Mouse (Mus musculus) limb, embryonic 10.5 days (tissue): ENCODE data around the gene Msx2. TPM values are rescaled to one million over a fixed set of nuclear protein-coding genes. Genes with fewer than 3 reads are reported as not detected.
A peak's percentile ranks its signal among the peaks of the same experiment; 100 is the strongest.

Experiments used
- DNase-seq: peaks from one replicate; pipeline ENCODE4 v3.0.0-alpha.2; 2017; ENCODE audit warnings: low spot score
- H3K27ac ChIP-seq: fragments of 300-500 bp; sonication (generic); 2 replicates; pipeline ENCODE4 v1.5.1; 2016; ENCODE audit warnings: mild to moderate bottlenecking
- H3K27me3 ChIP-seq: fragments of 300-500 bp; sonication (generic); 2 replicates; pipeline ENCODE4 v1.6.1; 2016; ENCODE audit warnings: low read depth, mild to moderate bottlenecking; ENCODE audit not compliant: poor library complexity, severe bottlenecking
- H3K36me3 ChIP-seq: fragments of 300-500 bp; sonication (generic); 2 replicates; pipeline ENCODE4 v1.6.1; 2016; ENCODE audit warnings: mild to moderate bottlenecking, moderate library complexity
- H3K4me1 ChIP-seq: fragments of 300-500 bp; sonication (generic); 2 replicates; pipeline ENCODE4 v1.6.1; 2016
- H3K4me3 ChIP-seq: fragments of 300-500 bp; sonication (generic); 2 replicates; pipeline ENCODE4 v1.5.1; 2016; ENCODE audit warnings: mild to moderate bottlenecking, moderate library complexity
- H3K9me3 ChIP-seq: fragments of 300-500 bp; sonication (generic); replicated peaks from 2 replicates; pipeline ENCODE4 v1.6.1; 2016; ENCODE audit warnings: mild to moderate bottlenecking
- WGBS: fragments of 180-500 bp; shearing (Covaris S2); methylation state at CpG from one replicate; pipeline ENCODE4 v1.1.7; 2016; 5-methylcytosine and 5-hydroxymethylcytosine counted together
- polyA plus RNA-seq: library from polyadenylated mRNA; unstranded; fragments of >200 nt; fragmentation: Nextera tagmentation; extraction: Ambion mirVana; gene quantifications from 2 replicates; pipeline ENCODE4 v1.2.1, GENCODE M21; 2016

Msx2 gene
- polyA plus RNA-seq: 32.2 and 42.0 TPM in 2 replicates

DNA sequence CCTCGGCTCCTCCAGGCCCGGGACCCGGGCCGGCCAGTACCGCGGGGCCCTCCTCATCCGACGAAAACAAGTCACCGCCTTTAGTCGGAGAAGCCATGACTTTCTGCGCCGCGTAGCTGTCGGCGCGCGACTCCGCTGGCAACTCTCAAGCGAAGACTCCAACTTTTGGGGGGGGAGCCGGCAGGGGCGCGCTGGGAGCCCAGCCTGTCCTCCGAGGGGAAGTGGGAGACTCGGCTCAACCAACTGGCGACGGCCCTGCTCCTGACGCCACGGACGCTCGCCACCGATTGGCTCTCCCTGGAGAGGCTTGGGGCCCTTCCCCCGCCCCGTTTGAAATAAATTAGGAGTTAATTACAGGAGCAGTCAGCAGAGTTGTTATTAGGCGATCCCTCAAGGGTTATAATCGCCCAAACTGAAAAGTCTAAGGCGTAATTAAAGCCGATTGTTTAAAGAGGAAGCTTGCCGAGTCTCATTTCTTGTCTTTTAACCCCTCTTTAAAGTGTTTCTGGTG lies at the start of gene Msx2:
TSS of gene Msx2 (minus strand) at position 461 of the 511 bp plus-strand sequence.
- peaks cover 76% of the 10 kb centered on the region for H3K4me1 ChIP-seq
- H3K36me3 ChIP-seq: no peaks in the 10 kb centered on the region
- H3K4me3 ChIP-seq: peak within 1 kb of the TSS; percentile 76
- WGBS: under 1% methylated on average over 38 of the region's 38 CpGs
- H3K27me3 ChIP-seq: peaks cover 97% of the 10 kb centered on the region
- peak; percentile 91 for DNase-seq
- H3K27ac ChIP-seq: peak within 1 kb of the TSS; percentile 89
- H3K9me3 ChIP-seq: no peaks in the 10 kb centered on the region

DNA sequence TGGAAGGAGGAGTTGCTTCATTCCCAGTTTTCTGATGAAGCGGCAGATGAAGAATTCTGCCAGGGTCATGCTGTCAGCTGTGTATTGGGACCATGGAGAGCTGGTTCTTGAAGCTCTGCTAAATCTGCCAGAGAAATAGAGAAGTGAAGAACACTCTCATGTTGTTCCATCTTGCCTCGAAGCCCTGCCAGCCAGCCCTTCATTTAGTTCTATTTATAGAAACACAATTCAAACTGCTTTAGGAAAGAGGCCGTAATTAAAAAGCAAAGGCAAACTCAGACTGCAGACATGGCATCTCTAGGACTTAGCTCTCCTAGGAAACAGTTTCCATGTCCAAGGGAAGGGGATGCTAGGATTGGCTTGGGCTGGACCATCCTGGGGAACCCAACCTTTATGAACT lies 48.6 kb upstream of the Msx2 start:
- Histone ChIP-seq H3K4me3 (no peak overlapping the region), H3K36me3 (no peaks in the 10 kb centered on the region), H3K4me1 (peaks cover 35% of the 10 kb centered on the region), H3K27ac (no peak overlapping the region), H3K9me3 (no peaks in the 10 kb centered on the region), H3K27me3 (peaks cover 13% of the 10 kb centered on the region; the same call in 1 of the 2 replicates)
- no peak for DNase-seq
- 74% methylated on average over 3 of the region's 3 CpGs for WGBS

DNA sequence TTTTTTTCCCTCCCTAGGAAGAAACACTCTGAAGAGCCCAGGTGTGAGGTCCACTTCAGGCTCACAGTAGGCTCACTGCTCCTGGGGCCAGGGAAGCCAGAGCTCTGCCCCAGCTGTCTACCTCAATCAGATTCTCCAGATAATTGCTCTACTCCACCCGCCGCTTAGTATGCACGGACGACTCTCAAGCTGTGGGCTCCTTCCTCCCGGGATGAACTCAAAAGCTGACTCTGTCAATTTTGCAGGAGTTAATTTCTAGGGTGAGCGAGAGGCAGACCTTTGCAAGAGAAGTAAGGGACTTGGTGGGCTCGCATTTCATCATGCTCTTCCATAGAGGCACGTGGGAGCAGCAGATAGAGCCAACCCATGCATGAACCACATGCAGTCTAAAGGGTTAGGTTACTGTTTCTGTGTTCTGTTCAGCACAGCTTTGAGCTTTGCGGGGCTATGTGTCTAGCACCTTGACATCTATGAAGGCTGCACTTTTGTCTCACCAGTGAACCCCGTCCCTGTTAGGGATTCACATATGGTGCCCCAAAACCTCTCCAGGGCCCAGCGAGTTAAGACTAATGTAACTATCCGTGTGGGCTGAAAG lies 47.6 kb upstream of the Msx2 start:
- no peak for DNase-seq
- Histone ChIP-seq H3K27me3 (peaks cover 13% of the 10 kb centered on the region; the same call in 1 of the 2 replicates), H3K9me3 (no peaks in the 10 kb centered on the region), H3K4me1 (peaks cover 35% of the 10 kb centered on the region), H3K4me3 (no peak overlapping the region), H3K27ac (no peak overlapping the region), H3K36me3 (no peaks in the 10 kb centered on the region)
- WGBS: 52% methylated on average over 12 of the region's 12 CpGs

DNA sequence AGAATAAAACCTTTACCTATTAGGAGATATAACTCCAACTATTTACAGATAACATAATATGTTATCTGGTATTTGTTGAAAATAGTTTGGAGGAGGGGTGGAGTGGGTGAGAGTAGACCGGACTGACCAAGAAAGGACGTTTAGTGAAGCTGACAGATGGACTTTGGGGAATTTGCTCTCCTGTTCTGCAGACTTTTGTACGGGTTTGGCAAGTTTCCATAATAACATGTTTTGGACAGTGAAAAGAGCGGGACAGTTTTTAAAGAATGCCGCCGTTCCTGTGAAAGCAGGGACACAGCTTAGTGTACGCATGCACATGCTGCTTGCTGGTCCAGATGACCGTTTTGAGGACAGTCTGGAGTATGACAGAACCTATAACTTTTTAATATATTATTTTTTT lies 46.9 kb upstream of the Msx2 start:
- no peaks in the 10 kb centered on the region for H3K36me3 ChIP-seq
- H3K27me3 ChIP-seq: peaks cover 13% of the 10 kb centered on the region; the same call in 1 of the 2 replicates
- H3K27ac ChIP-seq: no peak overlapping the region
- 80% methylated on average over 8 of the region's 8 CpGs for WGBS
- no peak for DNase-seq
- H3K4me1 ChIP-seq: peaks cover 35% of the 10 kb centered on the region
- no peaks in the 10 kb centered on the region for H3K9me3 ChIP-seq
- no peak overlapping the region for H3K4me3 ChIP-seq

DNA sequence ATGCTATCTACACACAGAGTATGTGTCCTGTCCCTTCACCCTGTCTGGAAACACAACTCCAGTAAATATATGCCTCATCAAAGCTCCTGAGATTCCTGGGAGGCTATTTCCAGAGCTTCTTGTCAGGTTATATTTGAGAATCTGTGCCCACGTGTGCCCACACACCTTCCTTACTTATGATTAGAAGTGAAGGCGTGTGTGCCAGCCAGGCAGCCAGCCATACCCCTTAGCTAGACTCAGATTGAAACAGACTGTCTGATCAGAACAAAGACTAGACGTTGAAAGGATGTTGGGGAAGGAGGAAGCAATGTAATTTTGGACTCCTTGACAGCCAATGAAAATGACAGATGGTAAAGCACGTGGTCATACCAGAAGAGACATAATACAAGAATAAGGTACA lies 45.4 kb upstream of the Msx2 start:
- Histone ChIP-seq H3K36me3 (no peaks in the 10 kb centered on the region), H3K4me3 (no peak overlapping the region), H3K9me3 (no peaks in the 10 kb centered on the region), H3K4me1 (peaks cover 31% of the 10 kb centered on the region), H3K27me3 (peaks cover 13% of the 10 kb centered on the region; the same call in 1 of the 2 replicates), H3K27ac (no peak overlapping the region)
- no peak for DNase-seq
- WGBS: 71% methylated on average over 4 of the region's 4 CpGs

DNA sequence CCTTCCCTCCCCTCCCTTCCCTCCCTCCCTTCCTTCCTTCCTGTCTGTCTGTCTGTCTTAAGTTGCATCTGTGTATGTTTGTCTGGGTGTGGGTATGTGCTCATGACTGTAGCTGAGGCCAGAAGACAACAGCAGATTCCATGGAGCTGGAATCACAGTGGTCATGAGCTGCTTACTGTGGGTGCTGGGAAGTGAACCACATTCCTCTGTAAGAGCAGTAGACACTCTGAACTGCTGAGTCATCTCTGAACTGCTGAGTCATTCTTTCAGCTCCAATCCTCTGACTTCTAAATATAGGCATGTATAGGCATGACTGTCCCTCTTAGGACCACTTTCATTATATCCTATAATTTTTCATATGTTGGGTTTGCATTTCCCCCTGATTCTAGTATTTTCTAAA lies 41.7 kb upstream of the Msx2 start:
- no peaks in the 10 kb centered on the region for H3K36me3 ChIP-seq
- DNase-seq: no peak
- no peak overlapping the region for H3K4me3 ChIP-seq
- H3K27ac ChIP-seq: no peak overlapping the region
- no peaks in the 10 kb centered on the region for H3K27me3 ChIP-seq
- H3K4me1 ChIP-seq: no peaks in the 10 kb centered on the region
- no peaks in the 10 kb centered on the region; the same call in 1 of the 2 replicates for H3K9me3 ChIP-seq

DNA sequence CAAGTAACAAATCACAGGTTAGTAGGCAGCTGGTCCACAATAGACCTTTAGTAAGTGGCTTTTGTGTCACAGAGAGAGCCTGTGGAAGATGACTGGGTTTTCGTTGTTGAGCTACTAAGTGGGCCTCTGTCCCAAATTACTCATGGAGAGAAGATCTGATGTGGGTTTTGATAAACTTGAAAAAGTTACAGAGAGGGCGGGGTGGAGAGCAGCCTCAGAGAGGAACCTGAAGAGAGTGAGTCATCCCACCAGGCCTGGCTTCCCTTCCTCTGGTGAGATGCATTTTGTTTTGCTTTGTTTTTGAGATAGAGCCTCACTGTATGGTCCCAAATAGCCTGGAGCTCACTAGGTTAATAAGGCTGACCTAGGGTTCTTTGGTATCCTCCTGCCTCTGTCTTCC lies 38.5 kb upstream of the Msx2 start:
- no peak for DNase-seq
- Histone ChIP-seq H3K4me1 (no peaks in the 10 kb centered on the region), H3K9me3 (no peaks in the 10 kb centered on the region; the same call in 1 of the 2 replicates), H3K36me3 (no peaks in the 10 kb centered on the region), H3K27ac (no peak overlapping the region), H3K27me3 (no peaks in the 10 kb centered on the region), H3K4me3 (no peak overlapping the region)
- 88% methylated on average over 2 of the region's 2 CpGs for WGBS

DNA sequence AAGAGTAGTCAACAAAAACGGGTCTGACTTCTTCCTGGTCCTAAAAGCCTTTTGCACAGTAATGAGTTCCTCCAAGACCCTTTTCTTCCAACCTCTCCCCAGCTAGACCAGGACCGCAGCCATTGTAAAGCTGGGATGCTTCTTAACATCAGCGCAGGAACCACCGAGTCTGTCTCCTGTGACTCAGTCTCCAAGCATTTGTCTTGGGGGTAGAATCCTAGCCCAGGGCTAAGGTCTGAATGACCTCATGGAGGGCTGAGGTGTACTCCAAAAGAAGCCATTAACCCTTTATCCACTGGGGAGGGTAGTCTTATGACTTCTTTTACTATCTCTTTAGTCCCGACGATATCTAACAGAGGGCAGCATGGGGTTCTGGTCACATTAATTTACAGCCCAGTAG lies 29.5 kb upstream of the Msx2 start:
- DNase-seq: no peak
- H3K36me3 ChIP-seq: no peaks in the 10 kb centered on the region
- H3K27me3 ChIP-seq: peaks cover 16% of the 10 kb centered on the region; the same call in 1 of the 2 replicates
- H3K9me3 ChIP-seq: no peaks in the 10 kb centered on the region
- WGBS: 53% methylated on average over 6 of the region's 6 CpGs
- no peak overlapping the region for H3K27ac ChIP-seq
- 0 out of 2 replicates have a peak, but pooled peaks cover 3% of the 10 kb centered on the region for H3K4me1 ChIP-seq
- no peak overlapping the region for H3K4me3 ChIP-seq

DNA sequence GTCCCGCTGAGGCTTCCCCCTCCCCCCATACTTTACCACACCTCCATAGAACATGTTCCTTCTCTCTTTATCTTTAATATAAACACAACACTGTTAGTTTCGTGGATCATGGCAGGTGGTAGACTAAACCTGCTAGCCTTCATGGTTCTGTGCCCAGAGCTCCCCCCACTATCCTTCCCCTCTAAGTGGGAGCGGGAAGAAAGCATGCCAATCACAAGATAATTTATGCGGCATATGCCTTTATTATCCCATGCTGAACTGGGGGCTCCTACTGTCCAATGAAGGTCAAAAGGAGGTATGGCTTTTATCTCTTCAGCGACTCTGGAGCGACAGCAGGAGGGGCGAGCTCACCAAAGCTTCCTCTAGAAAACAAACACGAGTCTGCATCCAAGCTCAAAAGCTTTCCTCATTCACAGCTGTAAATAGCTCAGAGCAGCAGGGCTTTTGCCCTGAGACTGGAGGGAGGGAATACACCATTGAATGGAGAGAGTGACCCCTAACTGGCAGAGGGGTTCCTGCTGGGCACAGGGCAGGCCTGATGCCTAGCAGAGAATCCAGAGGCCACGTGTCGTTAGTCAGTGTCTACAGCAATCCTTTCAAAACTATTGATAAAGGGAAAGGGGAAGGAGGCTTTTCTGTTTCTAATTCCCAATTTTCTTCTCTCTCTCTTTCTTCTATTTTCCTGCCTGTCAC lies 28.8 kb upstream of the Msx2 start:
- H3K27me3 ChIP-seq: peaks cover 16% of the 10 kb centered on the region; the same call in 1 of the 2 replicates
- H3K27ac ChIP-seq: no peak overlapping the region
- no peak for DNase-seq
- no peaks in the 10 kb centered on the region for H3K36me3 ChIP-seq
- WGBS: 28% methylated on average over 10 of the region's 10 CpGs
- 0 out of 2 replicates have a peak, but pooled peaks cover 3% of the 10 kb centered on the region for H3K4me1 ChIP-seq
- no peak overlapping the region for H3K4me3 ChIP-seq
- H3K9me3 ChIP-seq: no peaks in the 10 kb centered on the region

DNA sequence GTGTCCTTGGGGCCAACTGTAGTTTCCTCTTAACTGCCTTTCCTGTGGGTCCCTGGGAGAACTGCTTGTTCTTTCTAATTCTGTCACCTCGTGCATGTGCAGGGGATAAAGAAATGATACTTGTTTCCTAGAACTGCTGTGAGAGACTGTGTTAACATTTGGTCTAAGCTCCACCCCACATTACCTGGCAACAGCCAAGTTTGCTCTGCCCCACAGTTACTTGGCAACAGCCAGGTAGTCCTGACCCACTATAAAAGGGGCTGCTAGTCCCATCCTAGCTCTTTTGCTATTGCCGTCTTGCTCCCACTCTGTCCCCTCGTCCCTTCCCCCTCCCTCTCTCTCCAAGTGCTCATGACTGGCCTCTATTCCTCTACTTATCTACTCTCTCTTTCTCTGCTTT lies 28.2 kb upstream of the Msx2 start:
- H3K36me3 ChIP-seq: no peaks in the 10 kb centered on the region
- H3K27me3 ChIP-seq: peaks cover 16% of the 10 kb centered on the region; the same call in 1 of the 2 replicates
- 0 out of 2 replicates have a peak, but pooled peaks cover 3% of the 10 kb centered on the region for H3K4me1 ChIP-seq
- DNase-seq: no peak
- H3K27ac ChIP-seq: no peak overlapping the region
- H3K4me3 ChIP-seq: no peak overlapping the region
- 59% methylated on average over 3 of the region's 3 CpGs for WGBS
- H3K9me3 ChIP-seq: no peaks in the 10 kb centered on the region

DNA sequence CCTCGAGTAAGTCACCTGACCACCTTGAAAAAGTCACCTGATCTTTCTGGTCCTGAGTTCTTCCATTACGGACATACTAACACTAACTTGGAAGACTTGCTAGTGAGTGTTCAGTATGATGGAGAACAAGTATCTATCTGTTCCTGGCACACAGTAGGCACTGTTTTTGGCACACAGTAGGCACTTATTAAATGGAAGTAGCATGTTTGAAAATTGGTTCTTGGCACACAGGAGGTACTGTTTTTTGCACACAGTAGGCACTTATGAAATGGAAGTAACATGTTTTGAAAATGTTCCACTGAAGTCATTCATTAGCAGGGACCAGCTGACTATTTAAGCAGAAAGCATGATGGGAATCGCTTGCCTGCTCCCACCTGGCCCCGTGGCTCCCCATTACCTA lies 13.6 kb upstream of the Msx2 start:
- no peak for DNase-seq
- H3K27ac ChIP-seq: no peak overlapping the region

DNA sequence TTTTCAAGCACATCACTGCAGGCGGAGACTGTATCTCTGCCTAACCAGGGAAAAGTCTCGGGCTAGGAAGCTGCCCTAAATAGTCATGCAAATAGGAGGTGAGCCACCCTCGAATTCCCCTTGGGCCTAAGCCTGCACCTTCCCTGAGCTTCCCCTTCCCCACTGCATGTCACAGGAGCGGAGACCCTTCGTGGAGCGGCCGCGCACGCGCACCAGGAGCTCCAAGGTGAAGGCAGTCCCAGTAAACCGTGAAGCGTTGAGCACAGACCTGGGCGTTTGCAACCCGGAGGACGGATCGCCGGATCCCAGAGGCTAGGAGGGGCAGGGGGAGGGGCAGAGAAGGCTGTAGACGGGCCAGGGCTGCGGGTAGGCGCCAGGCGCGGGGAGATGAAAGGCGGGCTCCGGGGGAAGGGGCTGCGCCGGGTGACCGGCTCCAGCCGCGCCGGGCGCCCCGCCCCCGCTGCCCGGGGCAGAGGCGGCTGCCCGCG lies 2.9 kb upstream of the Msx2 start:
- under 1% methylated on average over 37 of the region's 37 CpGs for WGBS
- no peaks in the 10 kb centered on the region for H3K36me3 ChIP-seq
- H3K4me3 ChIP-seq: peak overlapping the region; percentile 59
- peak overlapping the region; percentile 85 for H3K27ac ChIP-seq
- H3K4me1 ChIP-seq: peaks cover 51% of the 10 kb centered on the region
- peak; percentile 92 for DNase-seq
- H3K27me3 ChIP-seq: peaks cover 69% of the 10 kb centered on the region
- H3K9me3 ChIP-seq: no peaks in the 10 kb centered on the region

More for the DNA sequence above, 13.6 kb upstream of the Msx2 start:
- WGBS: 81% methylated on average over 4 of the region's 4 CpGs
- no peaks in the 10 kb centered on the region for H3K27me3 ChIP-seq
- no peaks in the 10 kb centered on the region for H3K36me3 ChIP-seq
- H3K4me3 ChIP-seq: no peak overlapping the region
- H3K4me1 ChIP-seq: peaks cover 15% of the 10 kb centered on the region
- no peaks in the 10 kb centered on the region for H3K9me3 ChIP-seq

DNA sequence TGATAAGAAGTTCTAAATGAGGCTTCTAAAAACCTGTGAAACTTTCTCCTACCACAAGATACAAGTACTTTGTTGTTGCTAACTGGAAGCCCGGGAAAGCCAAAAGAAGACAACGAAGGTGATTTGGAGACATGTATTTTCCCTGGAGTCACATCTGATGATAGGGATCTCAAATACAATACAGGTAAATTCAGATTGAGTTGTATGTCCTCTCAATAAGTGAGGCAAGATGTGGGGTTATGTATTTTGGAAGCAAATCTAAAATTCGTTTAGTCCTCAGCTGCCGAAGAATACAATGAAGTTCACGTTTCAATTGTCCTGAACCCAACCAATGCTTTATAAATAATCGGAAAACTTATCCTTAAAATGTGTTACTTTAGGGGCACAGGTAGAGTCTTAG lies 1.6 kb upstream of the Msx2 start:
- H3K4me3 ChIP-seq: no peak overlapping the region
- peaks cover 64% of the 10 kb centered on the region for H3K4me1 ChIP-seq
- no peak for DNase-seq
- 17% methylated on average over 6 of the region's 6 CpGs for WGBS
- H3K36me3 ChIP-seq: no peaks in the 10 kb centered on the region
- H3K27ac ChIP-seq: peak overlapping the region; percentile 85; the same call in 1 of the 2 replicates
- peaks cover 81% of the 10 kb centered on the region for H3K27me3 ChIP-seq
- no peaks in the 10 kb centered on the region for H3K9me3 ChIP-seq
